Mouse (Mus musculus): Measurements from ENCODE around the gene Stmn3.

Gene Stmn3

GRCm38 (mm10) chr2:181314080-181314810, at the start of gene Stmn3:
Gene Stmn3, minus strand, starts transcription at chr2:181314500.
- ChIA-PET CTCF (interaction anchor here in 2 of 4 experiments (0.6 to 1.0 kb wide), 2 partner anchors 209 to 365 kb away, joined by 3 to 6 read pairs; no protein-coding TSS in a partner anchor), POLR2A (interaction anchor here in 3 of 4 experiments (0.5 to 2.0 kb wide), 14 partner anchors 9 to 287 kb away, joined by 3 to 8 read pairs (median 3); partner anchors contain the start of genes Arfrp1 (in 2 of the 3), Ppdpf (in 1 of the 3), Tpd52l2 (in 1 of the 3) and Zgpat (in 1 of the 3))

GRCm38 (mm10) chr2:181363946-181364345, 49.6 kb upstream of the Stmn3 start:
- POLR2A ChIA-PET = interaction anchor here in 3 of 4 experiments (0.5 to 2.3 kb wide), 7 partner anchors 12 to 235 kb away, joined by 3 to 9 read pairs (median 6); partner anchors contain the start of genes Dnajc5 (in 1 of the 3), Samd10 (in 1 of the 3) and Tpd52l2 (in 1 of the 3)
- CTCF ChIA-PET = no interaction called here

GRCm38 (mm10) chr2:181356780-181357179, 42.5 kb upstream of the Stmn3 start:
- POLR2A ChIA-PET = interaction anchor here (0.5 to 5.1 kb wide), 24 partner anchors 8 to 467 kb away, joined by 3 to 29 read pairs (median 4); partner anchors contain the start of genes Arfrp1 (in 2 of the 4), Zgpat (in 2 of the 4), Rtel1 (in 1 of the 4) and Tcea2 (in 1 of the 4)
- CTCF ChIA-PET = interaction anchor here in 3 of 4 experiments (1.1 to 2.3 kb wide), 5 partner anchors 13 to 171 kb away, joined by 3 to 8 read pairs (median 4); no protein-coding TSS in a partner anchor

GRCm38 (mm10) chr2:181342766-181343165, 28.5 kb upstream of the Stmn3 start:
- CTCF ChIA-PET = no interaction called here

GRCm38 (mm10) chr2:181340426-181340825, 26.1 kb upstream of the Stmn3 start:
- POLR2A ChIA-PET = interaction anchor here in 1 of 4 experiments (0.9 to 3.8 kb wide), 4 partner anchors 11 to 111 kb away, joined by 3 to 25 read pairs (median 5); no protein-coding TSS in a partner anchor
- CTCF ChIA-PET = no interaction called here

More at GRCm38 (mm10) chr2:181342766-181343165, 28.5 kb upstream of the Stmn3 start:
- POLR2A ChIA-PET = interaction anchor here in 2 of 4 experiments (0.8 to 1.1 kb wide), 2 partner anchors 25 to 654 kb away, joined by 3 to 8 read pairs; no protein-coding TSS in a partner anchor

GRCm38 (mm10) chr2:181334023-181334422, 19.7 kb upstream of the Stmn3 start:
- POLR2A ChIA-PET = interaction anchor here in 3 of 4 experiments (0.6 to 7.2 kb wide), 24 partner anchors 8 to 223 kb away, joined by 3 to 103 read pairs (median 6); partner anchors contain the start of genes Ppdpf (in 2 of the 3), Zgpat (in 2 of the 3), Arfrp1 (in 1 of the 3) and Rtel1 (in 1 of the 3)
- CTCF ChIA-PET = interaction anchor here (0.6 to 3.3 kb wide), 35 partner anchors 9 to 449 kb away, joined by 3 to 43 read pairs (median 4); partner anchors contain the start of genes Ppdpf (in 3 of the 4), Rtel1 (in 1 of the 4) and Tcea2 (in 1 of the 4)

GRCm38 (mm10) chr2:181332542-181332941, 18.2 kb upstream of the Stmn3 start:
- POLR2A ChIA-PET = interaction anchor here (0.6 to 7.2 kb wide), 30 partner anchors 9 to 421 kb away, joined by 3 to 103 read pairs (median 4); partner anchors contain the start of genes Arfrp1 (in 2 of the 4), Rtel1 (in 2 of the 4), Dnajc5 (in 1 of the 4) and Ppdpf (in 1 of the 4)
- CTCF ChIA-PET = interaction anchor here in 3 of 4 experiments (0.7 to 3.3 kb wide), 7 partner anchors 13 to 175 kb away, joined by 3 to 43 read pairs (median 7); partner anchors contain the start of genes Ppdpf (in 2 of the 3) and Rtel1 (in 1 of the 3)

- ChIA-PET CTCF (no interaction called here), POLR2A (interaction anchor here in 2 of 4 experiments (1.1 to 9.0 kb wide), 3 partner anchors 6 to 31 kb away, joined by 3 to 103 read pairs (median 22); no protein-coding TSS in a partner anchor)
Observed at GRCm38 (mm10) chr2:181326098-181326497, 11.8 kb upstream of the Stmn3 start.

- ChIA-PET CTCF (interaction anchor here (0.5 to 1.5 kb wide), 5 partner anchors 12 to 135 kb away, joined by 3 to 5 read pairs (median 3); partner anchors contain the start of gene Ppdpf (in 1 of the 4)), POLR2A (interaction anchor here in 3 of 4 experiments (1.1 to 9.0 kb wide), 15 partner anchors 10 to 198 kb away, joined by 3 to 103 read pairs (median 4); partner anchors contain the start of genes Dnajc5 (in 1 of the 3) and Ppdpf (in 1 of the 3))
Observed at GRCm38 (mm10) chr2:181322136-181322535, 7.8 kb upstream of the Stmn3 start.

- CTCF ChIA-PET = interaction anchor here (0.6 to 3.2 kb wide), 11 partner anchors 12 to 359 kb away, joined by 3 to 16 read pairs (median 4); partner anchors contain the start of gene Ppdpf (in 3 of the 4)
- POLR2A ChIA-PET = interaction anchor here (0.6 to 9.0 kb wide), 33 partner anchors 7 to 281 kb away, joined by 3 to 103 read pairs (median 5); partner anchors contain the start of genes Arfrp1 (in 3 of the 4), Zgpat (in 3 of the 4), Ppdpf (in 2 of the 4) and Fndc11 (in 1 of the 4)
Observed at GRCm38 (mm10) chr2:181320103-181320499, 5.8 kb upstream of the Stmn3 start.

GRCm38 (mm10) chr2:181319248-181320102, 5.2 kb upstream of the Stmn3 start, which contains the start of gene Rtel1:
Gene Rtel1, plus strand, starts transcription at chr2:181319739.
- ChIA-PET POLR2A (interaction anchor here (0.6 to 9.0 kb wide), 46 partner anchors 8 to 1144 kb away, joined by 3 to 103 read pairs (median 4); partner anchors contain the start of genes Arfrp1 (in 3 of the 4), Ppdpf (in 3 of the 4), Zgpat (in 3 of the 4) and Fndc11 (in 2 of the 4)), CTCF (interaction anchor here (0.6 to 3.2 kb wide), 14 partner anchors 12 to 359 kb away, joined by 3 to 16 read pairs (median 4); partner anchors contain the start of genes Ppdpf (in 4 of the 4), Arfrp1 (in 1 of the 4) and Zgpat (in 1 of the 4))

GRCm38 (mm10) chr2:181313344-181314079, 788 bp downstream of the Stmn3 start:
- ChIA-PET POLR2A (interaction anchor here in 3 of 4 experiments (0.5 to 2.1 kb wide), 16 partner anchors 8 to 674 kb away, joined by 3 to 13 read pairs (median 4); partner anchors contain the start of genes Arfrp1 (in 2 of the 3), Ppdpf (in 1 of the 3), Tpd52l2 (in 1 of the 3) and Zgpat (in 1 of the 3)), CTCF (interaction anchor here in 3 of 4 experiments (0.6 to 1.0 kb wide), 4 partner anchors 149 to 1390 kb away, joined by 3 to 6 read pairs (median 3); no protein-coding TSS in a partner anchor)

GRCm38 (mm10) chr2:181313006-181313343, 1.3 kb downstream of the Stmn3 start:
- ChIA-PET CTCF (interaction anchor here in 1 of 4 experiments (0.6 kb wide), 3 partner anchors 17 to 1390 kb away, joined by 3 to 4 read pairs (median 3); no protein-coding TSS in a partner anchor), POLR2A (interaction anchor here in 3 of 4 experiments (0.6 to 2.1 kb wide), 12 partner anchors 9 to 673 kb away, joined by 3 to 13 read pairs (median 3); no protein-coding TSS in a partner anchor)

GRCm38 (mm10) chr2:181312435-181312834, 1.9 kb downstream of the Stmn3 start:
- POLR2A ChIA-PET = interaction anchor here in 2 of 4 experiments (0.6 to 2.1 kb wide), 9 partner anchors 9 to 123 kb away, joined by 3 to 13 read pairs (median 3); no protein-coding TSS in a partner anchor
- CTCF ChIA-PET = interaction anchor here in 1 of 4 experiments (0.6 kb wide), 1 partner anchor 16 kb away, joined by 4 read pairs; no protein-coding TSS in a partner anchor

GRCm38 (mm10) chr2:181307144-181307804, 7.0 kb downstream of the Stmn3 start:
- CTCF ChIA-PET = interaction anchor here (0.5 to 3.0 kb wide), 49 partner anchors 9 to 427 kb away, joined by 3 to 21 read pairs (median 4); partner anchors contain the start of genes Ppdpf (in 3 of the 4), Rtel1 (in 2 of the 4), Srms (in 2 of the 4) and Arfrp1 (in 1 of the 4)
- POLR2A ChIA-PET = interaction anchor here (0.6 to 3.3 kb wide), 43 partner anchors 8 to 371 kb away, joined by 3 to 32 read pairs (median 4); partner anchors contain the start of genes Ppdpf (in 3 of the 4), Rtel1 (in 3 of the 4), Arfrp1 (in 2 of the 4) and Zgpat (in 2 of the 4)

Data from embryonic stem cell, embryonic (primary cell).